In the genomic region with DNA sequence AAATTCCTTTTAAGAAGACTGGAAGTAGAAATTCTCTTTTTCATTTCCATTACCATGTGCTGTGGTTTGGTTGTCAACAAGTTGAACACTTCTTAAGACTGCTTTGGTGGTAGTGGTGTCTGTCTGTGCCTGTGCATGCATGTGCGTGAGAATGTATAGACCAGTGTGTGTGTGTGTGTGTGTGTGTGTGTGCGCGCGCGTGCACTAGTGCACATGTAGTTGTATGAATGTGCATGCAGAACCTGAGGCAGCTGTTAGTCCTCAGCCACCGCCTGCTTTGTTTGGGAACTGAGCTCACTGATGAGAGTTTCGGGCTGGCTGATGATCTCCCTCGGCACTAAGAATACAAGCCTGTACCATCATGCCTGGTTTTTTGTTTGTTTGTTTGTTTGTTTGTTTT, we compare ENCODE assay signal across 23 mouse cellular contexts.
DNase-seq lines count a peak whose midpoint lies in the region; ATAC-seq lines count a peak whose summit lies in the region.
"Had no signal": no experiment of that assay in that cellular context is flagged by ENCODE, and none has a peak within 500 bp of the region (broad histone marks: within the 10 kb centered on the region; RNA-seq: fewer than 3 reads in every experiment).

No protein-coding gene starts in this region.

- no peak overlapping the region for H3K9ac ChIP-seq in hindbrain, embryonic 16.5 days (ENCODE audit: low read depth, low read length)
- H3K9ac ChIP-seq in hindbrain, embryonic 14.5 days = no peak overlapping the region
- no peak overlapping the region for H3K9ac ChIP-seq in midbrain, embryonic 13.5 days (replicated peaks)
- no peak overlapping the region for H3K9ac ChIP-seq in midbrain, embryonic 14.5 days (replicated peaks; ENCODE audit: low read length)
- no peak overlapping the region for H3K9ac ChIP-seq in forebrain, embryonic 15.5 days (replicated peaks)
- H3K9ac ChIP-seq: heart, embryonic 15.5 days; hindbrain, embryonic 15.5 days; intestine, embryonic 15.5 days; limb, embryonic 12.5 days; liver, embryonic 15.5 days had no signal

- WGBS in hindbrain, embryonic 16.5 days = 86% methylated on average over 8 of the region's 8 CpGs
- 96% methylated on average over 8 of the region's 8 CpGs for WGBS in hindbrain, embryonic 14.5 days
- 95% methylated on average over 8 of the region's 8 CpGs for WGBS in midbrain, embryonic 13.5 days
- 93% methylated on average over 8 of the region's 8 CpGs for WGBS in midbrain, embryonic 14.5 days
- WGBS in forebrain, embryonic 15.5 days = 85% methylated on average over 8 of the region's 8 CpGs

- H3K4me2 ChIP-seq in hindbrain, embryonic 16.5 days (ENCODE audit: low read length) = no peak overlapping the region
- H3K4me2 ChIP-seq in hindbrain, embryonic 14.5 days (replicated peaks) = no peak overlapping the region
- H3K4me2 ChIP-seq in midbrain, embryonic 13.5 days (replicated peaks) = no peak overlapping the region
- no peak overlapping the region for H3K4me2 ChIP-seq in midbrain, embryonic 14.5 days (ENCODE audit: low read length)
- no peak overlapping the region for H3K4me2 ChIP-seq in forebrain, embryonic 15.5 days (replicated peaks)
- H3K4me2 ChIP-seq: heart, embryonic 15.5 days; hindbrain, embryonic 15.5 days; intestine, embryonic 15.5 days; limb, embryonic 12.5 days; liver, embryonic 15.5 days had no signal

- H3K4me3 ChIP-seq in hindbrain, embryonic 16.5 days (ENCODE audit: low read length) = no peak overlapping the region
- no peak overlapping the region for H3K4me3 ChIP-seq in hindbrain, embryonic 14.5 days (replicated peaks; ENCODE audit: low read length)
- H3K4me3 ChIP-seq in midbrain, embryonic 13.5 days (replicated peaks) = no peak overlapping the region
- H3K4me3 ChIP-seq in midbrain, embryonic 14.5 days (replicated peaks; ENCODE audit: low read depth, low read length) = no peak overlapping the region
- H3K4me3 ChIP-seq in forebrain, embryonic 15.5 days = no peak overlapping the region
- H3K4me3 ChIP-seq: erythroblast, embryonic 14.5 days; heart, embryonic 10.5 days; heart, embryonic 15.5 days; hindbrain, embryonic 15.5 days; intestine, embryonic 15.5 days; layer of hippocampus, adult 2 months; left cerebral cortex, adult 2 months; limb, embryonic 12.5 days; liver, embryonic 15.5 days had no signal

- 0 out of 2 replicates have a peak, but pooled peaks have one; percentile 53 for ATAC-seq in hindbrain, embryonic 16.5 days
- ATAC-seq in hindbrain, embryonic 14.5 days (ENCODE audit: low FRiP score) = no peak; the same call in 1 of the 2 replicates
- peak; percentile 60; the same call in 1 of the 2 replicates for ATAC-seq in midbrain, embryonic 13.5 days
- no peak for ATAC-seq in midbrain, embryonic 14.5 days (ENCODE audit: low FRiP score, low TSS enrichment)
- peak; percentile 69 for ATAC-seq in forebrain, embryonic 15.5 days (replicated peaks)
- ATAC-seq: intestine, embryonic 15.5 days had no signal

- peaks cover 4% of the 10 kb centered on the region; the same call in 1 of the 2 replicates for H3K4me1 ChIP-seq in hindbrain, embryonic 16.5 days (ENCODE audit: control insufficient read depth, insufficient read depth, low read depth, low read length)
- H3K4me1 ChIP-seq in hindbrain, embryonic 14.5 days (replicated peaks; ENCODE audit: control insufficient read depth, insufficient read depth, low read length) = no peaks in the 10 kb centered on the region
- H3K4me1 ChIP-seq in midbrain, embryonic 13.5 days (replicated peaks) = no peaks in the 10 kb centered on the region
- H3K4me1 ChIP-seq in midbrain, embryonic 14.5 days (ENCODE audit: control insufficient read depth, insufficient read depth, low read length) = no peaks in the 10 kb centered on the region
- peaks cover 5% of the 10 kb centered on the region; the same call in 1 of the 2 replicates for H3K4me1 ChIP-seq in forebrain, embryonic 15.5 days
- H3K4me1 ChIP-seq: heart, embryonic 10.5 days; heart, embryonic 15.5 days; intestine, embryonic 15.5 days; limb, embryonic 12.5 days; liver, embryonic 15.5 days had no signal

- no peaks in the 10 kb centered on the region for H3K36me3 ChIP-seq in hindbrain, embryonic 16.5 days (ENCODE audit: control insufficient read depth, insufficient read depth, low read length)
- no peaks in the 10 kb centered on the region for H3K36me3 ChIP-seq in hindbrain, embryonic 14.5 days (replicated peaks; ENCODE audit: control insufficient read depth, insufficient read depth)
- no peaks in the 10 kb centered on the region for H3K36me3 ChIP-seq in midbrain, embryonic 13.5 days
- H3K36me3 ChIP-seq in midbrain, embryonic 14.5 days (ENCODE audit: control insufficient read depth, insufficient read depth, low read length) = no peaks in the 10 kb centered on the region
- no peaks in the 10 kb centered on the region for H3K36me3 ChIP-seq in forebrain, embryonic 15.5 days
- H3K36me3 ChIP-seq: heart, embryonic 10.5 days; heart, embryonic 15.5 days; hindbrain, embryonic 15.5 days; intestine, embryonic 15.5 days; limb, embryonic 12.5 days; liver, embryonic 15.5 days had no signal

- H3K9me3 ChIP-seq in hindbrain, embryonic 16.5 days (ENCODE audit: control insufficient read depth, low read length) = no peaks in the 10 kb centered on the region
- H3K9me3 ChIP-seq in hindbrain, embryonic 14.5 days (ENCODE audit: control insufficient read depth, low read length) = no peaks in the 10 kb centered on the region
- no peaks in the 10 kb centered on the region for H3K9me3 ChIP-seq in midbrain, embryonic 13.5 days
- no peaks in the 10 kb centered on the region for H3K9me3 ChIP-seq in midbrain, embryonic 14.5 days (ENCODE audit: control insufficient read depth, low read length)
- no peaks in the 10 kb centered on the region for H3K9me3 ChIP-seq in forebrain, embryonic 15.5 days
- H3K9me3 ChIP-seq: heart, embryonic 10.5 days; heart, embryonic 15.5 days; hindbrain, embryonic 15.5 days; intestine, embryonic 15.5 days; limb, embryonic 12.5 days; liver, embryonic 15.5 days had no signal

- DNase-seq in hindbrain, embryonic 14.5 days (ENCODE audit: low spot score) = no peak
- no peak for DNase-seq in midbrain, embryonic 14.5 days
- DNase-seq in lung, postnatal 14 days = peak; percentile 2
- DNase-seq in right cerebral cortex, postnatal 10 days (ENCODE audit: low spot score in 2 of 2) = no peak
- DNase-seq: adrenal gland, adult 2 months; B cell, adult 2 months; gastrocnemius, postnatal 25 days; heart, adult 11 months; thymus, adult 2 months; thymus, postnatal 36 days had no signal

- H3K27ac ChIP-seq in hindbrain, embryonic 16.5 days (ENCODE audit: low read depth, low read length) = no peak overlapping the region
- no peak overlapping the region for H3K27ac ChIP-seq in hindbrain, embryonic 14.5 days
- no peak overlapping the region for H3K27ac ChIP-seq in midbrain, embryonic 13.5 days
- H3K27ac ChIP-seq in midbrain, embryonic 14.5 days (replicated peaks; ENCODE audit: low read depth, low read length) = no peak overlapping the region
- no peak overlapping the region for H3K27ac ChIP-seq in forebrain, embryonic 15.5 days (replicated peaks)
- H3K27ac ChIP-seq: heart, embryonic 10.5 days; heart, embryonic 15.5 days; hindbrain, embryonic 15.5 days; intestine, embryonic 15.5 days; layer of hippocampus, adult 2 months; left cerebral cortex, adult 2 months; limb, embryonic 12.5 days; liver, embryonic 15.5 days; macrophage had no signal

- H3K27me3 ChIP-seq in hindbrain, embryonic 16.5 days (replicated peaks; ENCODE audit: control insufficient read depth, insufficient read depth, low read length) = no peaks in the 10 kb centered on the region
- H3K27me3 ChIP-seq in hindbrain, embryonic 14.5 days (ENCODE audit: control insufficient read depth, insufficient read depth, low read length) = no peaks in the 10 kb centered on the region
- no peaks in the 10 kb centered on the region for H3K27me3 ChIP-seq in midbrain, embryonic 13.5 days
- no peaks in the 10 kb centered on the region for H3K27me3 ChIP-seq in midbrain, embryonic 14.5 days (ENCODE audit: control insufficient read depth, insufficient read depth, low read length)
- H3K27me3 ChIP-seq in forebrain, embryonic 15.5 days = no peaks in the 10 kb centered on the region
- H3K27me3 ChIP-seq: heart, embryonic 15.5 days; hindbrain, embryonic 15.5 days; intestine, embryonic 15.5 days; limb, embryonic 12.5 days; liver, embryonic 15.5 days had no signal

Comparison
In these comparisons a context has a peak if more than half of its experiments do, and no peak if none do; other contexts are left out.
1. ATAC-seq: peak in hindbrain, embryonic 16.5 days (single experiment), midbrain, embryonic 13.5 days (single experiment) and forebrain, embryonic 15.5 days (single experiment); none in hindbrain, embryonic 14.5 days (single experiment) and midbrain, embryonic 14.5 days (single experiment).